9 mouse cellular contexts compared by ENCODE assay signal in the genomic region with DNA sequence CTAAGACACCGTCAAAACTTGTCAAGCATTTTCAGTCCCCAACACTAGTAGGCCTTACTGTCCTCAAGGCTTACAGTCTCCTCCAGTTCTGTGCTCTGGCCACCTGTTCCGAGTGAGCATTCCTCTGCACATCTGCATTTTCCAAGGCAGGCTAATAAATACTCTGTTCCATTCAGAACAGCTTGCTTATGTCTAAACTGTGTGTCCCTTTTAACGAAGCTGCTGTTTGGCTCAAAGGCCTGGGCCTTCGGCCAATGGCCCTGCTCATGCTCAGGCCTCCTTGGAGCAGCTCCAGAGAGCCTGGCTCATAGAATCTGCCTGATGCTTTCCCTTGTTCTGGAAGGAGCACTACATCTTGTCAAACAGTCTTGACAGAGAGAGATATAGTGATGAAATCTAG.
A peak's percentile ranks its signal among the peaks of the same experiment; 100 is the strongest.
DNase-seq lines count a peak whose midpoint lies in the region; ATAC-seq lines count a peak whose summit lies in the region.
"Had no signal": no experiment of that assay in that cellular context is flagged by ENCODE, and none has a peak within 500 bp of the region (broad histone marks: within the 10 kb centered on the region; RNA-seq: fewer than 3 reads in every experiment).

No protein-coding gene starts in this region.

- H3K27ac ChIP-seq in hindbrain, embryonic 13.5 days: no peak overlapping the region
- H3K27ac ChIP-seq in hindbrain, embryonic 11.5 days (ENCODE audit: low read depth, low read length): no peak overlapping the region
- H3K27ac ChIP-seq in lung, embryonic 15.5 days: no peak overlapping the region
- H3K27ac ChIP-seq: liver, embryonic 15.5 days had no signal

- 69% methylated on average over 4 of the region's 4 CpGs for WGBS in hindbrain, embryonic 13.5 days
- WGBS in hindbrain, embryonic 11.5 days: 90% methylated on average over 4 of the region's 4 CpGs
- WGBS in lung, embryonic 15.5 days: 43% methylated on average over 4 of the region's 4 CpGs

- ATAC-seq in hindbrain, embryonic 13.5 days (ENCODE audit: low FRiP score): 0 out of 2 replicates have a peak, but pooled peaks have one; percentile 44
- no peak for ATAC-seq in hindbrain, embryonic 11.5 days (ENCODE audit: low FRiP score)
- peak; percentile 92 for ATAC-seq in lung, embryonic 15.5 days (ENCODE audit: borderline replicate concordance, extremely low read depth, low FRiP score, low TSS enrichment)

- H3K4me1 ChIP-seq in hindbrain, embryonic 13.5 days (replicated peaks): peaks cover 9% of the 10 kb centered on the region
- H3K4me1 ChIP-seq in hindbrain, embryonic 11.5 days (replicated peaks; ENCODE audit: control insufficient read depth, insufficient read depth, low read length): no peaks in the 10 kb centered on the region
- H3K4me1 ChIP-seq in lung, embryonic 15.5 days: peaks cover 23% of the 10 kb centered on the region
- H3K4me1 ChIP-seq: liver, embryonic 15.5 days had no signal

- no peak for DNase-seq in hindbrain, embryonic 11.5 days (ENCODE audit: low spot score)
- peak; percentile 52 for DNase-seq in adrenal gland, adult 8-10 months
- DNase-seq in gastrocnemius, postnatal 14 days: peak; percentile 88
- peak; percentile 77 for DNase-seq in kidney, adult 11 months
- DNase-seq in testis, postnatal 14 days (ENCODE audit: low spot score): peak; percentile 75
- no peak for DNase-seq in c-Kit-positive CD71-positive TER-119-positive erythroid progenitor cells, embryonic 14.5 days (ENCODE audit: low spot score)

- H3K27me3 ChIP-seq in hindbrain, embryonic 13.5 days: no peaks in the 10 kb centered on the region
- no peaks in the 10 kb centered on the region for H3K27me3 ChIP-seq in hindbrain, embryonic 11.5 days (ENCODE audit: control insufficient read depth, insufficient read depth, low read length)
- H3K27me3 ChIP-seq in lung, embryonic 15.5 days: no peaks in the 10 kb centered on the region
- H3K27me3 ChIP-seq: liver, embryonic 15.5 days had no signal

- no peaks in the 10 kb centered on the region for H3K9me3 ChIP-seq in hindbrain, embryonic 13.5 days
- H3K9me3 ChIP-seq in hindbrain, embryonic 11.5 days (ENCODE audit: control insufficient read depth, low read length): no peaks in the 10 kb centered on the region
- no peaks in the 10 kb centered on the region for H3K9me3 ChIP-seq in lung, embryonic 15.5 days
- H3K9me3 ChIP-seq: liver, embryonic 15.5 days had no signal

- H3K4me2 ChIP-seq in hindbrain, embryonic 13.5 days: no peak overlapping the region
- H3K4me2 ChIP-seq in hindbrain, embryonic 11.5 days (replicated peaks; ENCODE audit: low read depth, low read length): no peak overlapping the region
- H3K4me2 ChIP-seq in lung, embryonic 15.5 days: no peak overlapping the region
- H3K4me2 ChIP-seq: liver, embryonic 15.5 days had no signal

- no peak overlapping the region for H3K4me3 ChIP-seq in hindbrain, embryonic 13.5 days
- H3K4me3 ChIP-seq in hindbrain, embryonic 11.5 days (ENCODE audit: low read depth, low read length): no peak overlapping the region
- no peak overlapping the region for H3K4me3 ChIP-seq in lung, embryonic 15.5 days
- H3K4me3 ChIP-seq: liver, embryonic 15.5 days had no signal

- H3K9ac ChIP-seq in hindbrain, embryonic 13.5 days: no peak overlapping the region
- no peak overlapping the region for H3K9ac ChIP-seq in hindbrain, embryonic 11.5 days (ENCODE audit: low read depth, low read length)
- no peak overlapping the region for H3K9ac ChIP-seq in lung, embryonic 15.5 days
- H3K9ac ChIP-seq: liver, embryonic 15.5 days had no signal

- intact Hi-C loops in gastrocnemius, postnatal 14 days (cut with DNase I; ENCODE audit: low total_unique reads): no loop called here

- H3K36me3 ChIP-seq in hindbrain, embryonic 13.5 days: 0 out of 2 replicates have a peak, but pooled peaks cover 3% of the 10 kb centered on the region
- H3K36me3 ChIP-seq in hindbrain, embryonic 11.5 days (ENCODE audit: control insufficient read depth, insufficient read depth, low read length): no peaks in the 10 kb centered on the region
- no peaks in the 10 kb centered on the region for H3K36me3 ChIP-seq in lung, embryonic 15.5 days
- H3K36me3 ChIP-seq: liver, embryonic 15.5 days had no signal

Comparison
In these comparisons a context has a peak if more than half of its experiments do, and no peak if none do; other contexts are left out.
1. DNase-seq: peak in adrenal gland, adult 8-10 months (single experiment), gastrocnemius, postnatal 14 days (single experiment), kidney, adult 11 months (single experiment) and testis, postnatal 14 days (single experiment); none in hindbrain, embryonic 11.5 days (single experiment) and c-Kit-positive CD71-positive TER-119-positive erythroid progenitor cells, embryonic 14.5 days (single experiment).